Mouse (Mus musculus): ENCODE data around the gene Vangl1. TPM values are rescaled to one million over a fixed set of nuclear protein-coding genes. Genes with fewer than 3 reads are reported as not detected.

Vangl1 gene
- polyA plus RNA-seq, 1 experiment from 2014 or later = 28.4 TPM

DNA sequence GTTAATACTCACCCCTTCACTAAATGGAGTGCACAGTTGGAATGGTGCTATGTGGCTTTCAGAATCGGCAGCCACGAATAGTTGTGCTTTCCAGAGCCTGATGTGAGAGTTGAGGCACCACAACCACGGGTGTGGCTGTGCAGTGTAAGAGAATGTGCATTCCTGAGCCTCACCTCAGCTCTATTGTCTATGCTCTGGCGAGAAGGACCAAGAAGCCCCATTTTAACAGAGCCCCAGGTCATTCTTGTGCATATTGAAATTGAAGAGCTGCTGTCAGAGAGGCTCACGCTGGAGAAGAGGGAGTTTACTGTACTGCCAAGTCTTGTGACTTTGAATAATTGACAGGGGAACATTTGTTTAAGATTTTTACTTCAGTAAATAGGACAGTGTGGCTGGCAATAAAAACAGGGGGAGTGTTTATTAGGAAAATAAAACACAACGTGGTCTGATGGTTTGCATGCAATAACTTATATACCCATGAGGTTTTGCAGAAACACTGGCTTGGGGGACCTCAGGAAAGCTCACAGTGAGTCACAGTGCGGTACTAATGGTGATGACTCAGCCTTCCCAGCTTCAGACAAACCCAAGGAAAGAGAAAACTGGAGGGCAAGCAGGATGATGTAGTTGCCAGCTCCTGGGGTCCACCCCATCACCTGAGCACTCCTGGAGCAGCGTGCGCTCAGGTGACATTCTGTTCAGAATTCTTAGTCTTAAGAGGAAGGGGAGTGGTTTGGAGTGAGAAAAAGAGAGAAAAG is 100.5 kb downstream of the Vangl1 start:
- H3K9ac ChIP-seq = no peak overlapping the region
- no peak for DNase-seq
- no peak overlapping the region for H3K4me2 ChIP-seq
- no peak for ATAC-seq (ENCODE audit: insufficient read depth)
- H3K27ac ChIP-seq (ENCODE audit: low read depth) = no peak overlapping the region
- H3K4me3 ChIP-seq (ENCODE audit: low read depth, low read length) = no peak overlapping the region
- 71% methylated on average over 9 of the region's 9 CpGs for WGBS
- no peaks in the 10 kb centered on the region for H3K27me3 ChIP-seq (ENCODE audit: insufficient read depth, low read length)
- no peaks in the 10 kb centered on the region for H3K9me3 ChIP-seq (ENCODE audit: low read depth, low read length)
- TF ChIP-seq CTCF (IDR thresholded peaks at IDR 0.05; ENCODE audit: low read depth) = no peak
- H3K36me3 ChIP-seq (ENCODE audit: insufficient read depth) = no peaks in the 10 kb centered on the region
- H3K4me1 ChIP-seq (ENCODE audit: insufficient read depth) = no peaks in the 10 kb centered on the region

Other genes starting within 250 kb of the Vangl1 start
- not detected in 2 replicates for gene Nhlh2, start 194.6 kb downstream of the Vangl1 start, polyA plus RNA-seq (2014; fragmentation: Nextera tagmentation; extraction: Ambion mirVana)
- gene Casq2, start 118.3 kb downstream of the Vangl1 start, polyA plus RNA-seq (2014; fragmentation: Nextera tagmentation; extraction: Ambion mirVana) = 0.43 and 3.6 TPM in 2 replicates

Data from lung, embryonic 14.5 days (tissue).